Mouse (Mus musculus) hindbrain, embryonic 11.5 days (tissue): ENCODE measurements around the gene Plcd4. TPM values are rescaled to one million over a fixed set of nuclear protein-coding genes. Genes with fewer than 3 reads are reported as not detected.
"Not testable (repeated sequence)": the region's sequence is repeated elsewhere in the genome, so short reads cannot be mapped to it uniquely, and the experiment has no call there.

Source experiments
- ATAC-seq: fragments of 200-750 bp; cut with Nextera tagmentation; 2 replicates; pipeline ENCODE4 v1.8.0; 2017; ENCODE audit warnings: mild to moderate bottlenecking, moderate TSS enrichment, moderate library complexity; ENCODE audit not compliant: low FRiP score
- DNase-seq: peaks from one replicate; pipeline ENCODE4 v3.0.0-alpha.2; 2015; ENCODE audit warnings: low spot score
- H3K27ac ChIP-seq: fragments of 300-500 bp; sonication (generic); 2 replicates; pipeline ENCODE4 v1.5.1; 2014; ENCODE audit warnings: mild to moderate bottlenecking, low read depth, low read length
- H3K27me3 ChIP-seq: fragments of 300-500 bp; sonication (generic); 2 replicates; pipeline ENCODE4 v1.6.1; 2014; ENCODE audit warnings: mild to moderate bottlenecking, low read length, moderate library complexity, mixed read lengths; ENCODE audit not compliant: control insufficient read depth, insufficient read depth
- H3K36me3 ChIP-seq: fragments of 300-500 bp; sonication (generic); 2 replicates; pipeline ENCODE4 v1.6.1; 2014; ENCODE audit warnings: mild to moderate bottlenecking, low read length, moderate library complexity, mixed read lengths; ENCODE audit not compliant: control insufficient read depth, insufficient read depth
- H3K4me1 ChIP-seq: fragments of 300-500 bp; sonication (generic); replicated peaks from 2 replicates; pipeline ENCODE4 v1.6.1; 2014; ENCODE audit warnings: low read length, mixed read lengths; ENCODE audit not compliant: control insufficient read depth, insufficient read depth
- H3K4me2 ChIP-seq: fragments of 300-500 bp; sonication (generic); replicated peaks from 2 replicates; pipeline ENCODE4 v1.6.1; 2014; ENCODE audit warnings: mild to moderate bottlenecking, low read depth, low read length
- H3K4me3 ChIP-seq: fragments of 300-500 bp; sonication (generic); 2 replicates; pipeline ENCODE4 v1.5.1; 2014; ENCODE audit warnings: low read depth, low read length
- H3K9ac ChIP-seq: fragments of 300-500 bp; sonication (generic); 2 replicates; pipeline ENCODE4 v1.6.1; 2014; ENCODE audit warnings: low read depth, low read length
- H3K9me3 ChIP-seq: fragments of 300-500 bp; sonication (generic); 2 replicates; pipeline ENCODE4 v1.6.1; 2016; ENCODE audit warnings: low read length; ENCODE audit not compliant: control insufficient read depth
- WGBS: fragments of 180-500 bp; shearing (Covaris S2); extraction: QIAGEN DNeasy Blood & Tissue Kit; methylation state at CpG from one replicate; pipeline ENCODE4 v1.1.7; 2014; 5-methylcytosine and 5-hydroxymethylcytosine counted together
- polyA plus RNA-seq: library from polyadenylated mRNA; unstranded; fragments of >200 nt; fragmentation: Nextera tagmentation; extraction: Ambion mirVana; gene quantifications from 2 replicates; pipeline ENCODE4 v1.2.1, GENCODE M21; 2014

Plcd4 gene
- 0.49 and 1.0 TPM in 2 replicates for polyA plus RNA-seq

DNA sequence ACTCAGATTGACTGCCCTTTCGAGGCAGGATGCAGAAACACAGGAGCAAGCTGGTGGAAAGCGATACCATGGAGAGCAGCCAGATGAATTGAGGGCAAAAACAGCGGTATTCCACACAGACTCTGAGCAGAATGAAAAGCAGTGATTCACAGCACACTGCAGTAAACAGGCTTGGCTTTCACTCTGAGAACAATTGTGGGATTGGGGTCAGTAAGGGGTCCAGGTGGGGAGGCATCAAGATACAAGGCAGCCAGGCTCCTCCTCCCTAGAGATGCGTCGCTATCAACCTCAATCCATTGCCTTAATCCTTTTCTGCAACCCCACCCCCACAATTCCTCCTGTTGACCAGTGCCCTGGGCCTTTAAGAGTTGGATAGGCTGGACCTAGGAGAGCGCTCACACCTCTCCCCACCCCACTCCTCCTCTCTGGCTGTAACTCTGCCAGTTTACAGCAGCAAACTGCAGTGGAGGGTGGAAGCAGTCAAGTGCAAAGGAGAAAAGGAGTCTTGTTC, at the start of gene Plcd4:
TSS of gene Plcd4 (plus strand) at position 438 of the 511 bp plus-strand sequence.
- Histone ChIP-seq H3K4me2 (no peak within 1 kb of the TSS), H3K4me1 (peaks cover 2% of the 10 kb centered on the region; the same call in 1 of the 2 replicates), H3K27ac (no peak within 1 kb of the TSS), H3K27me3 (no peaks in the 10 kb centered on the region), H3K4me3 (no peak within 1 kb of the TSS), H3K36me3 (no peaks in the 10 kb centered on the region), H3K9ac (no peak within 1 kb of the TSS), H3K9me3 (no peaks in the 10 kb centered on the region)
- 10% methylated on average over 6 of the region's 6 CpGs for WGBS
- DNase-seq (peak; percentile 27), ATAC-seq (no peak)

- H3K4me1 ChIP-seq, result no peaks in the 10 kb centered on the region
- DNase-seq (no peak), ATAC-seq (no peak)
- 90% methylated on average over 1 of the region's 1 CpGs for WGBS
- H3K9me3 ChIP-seq, result no peaks in the 10 kb centered on the region
- no peak overlapping the region for H3K9ac ChIP-seq
- H3K27me3 ChIP-seq, result no peaks in the 10 kb centered on the region
- no peaks in the 10 kb centered on the region for H3K36me3 ChIP-seq
- H3K4me2 ChIP-seq, result no peak overlapping the region
- H3K4me3 ChIP-seq, result no peak overlapping the region
- H3K27ac ChIP-seq, result no peak overlapping the region
These were observed 41.6 kb upstream of the Plcd4 start for GRCm38 (mm10) chr1:74501106-74501505.

GRCm38 (mm10) chr1:74505393-74505720, 37.3 kb upstream of the Plcd4 start:
- no peaks in the 10 kb centered on the region for H3K27me3 ChIP-seq
- H3K9ac ChIP-seq, result peak overlapping the region; percentile 52
- DNase-seq (no peak), ATAC-seq (no peak)
- H3K4me1 ChIP-seq, result 0 out of 2 replicates have a peak, but pooled peaks cover 3% of the 10 kb centered on the region
- WGBS, result 1% methylated on average over 21 of the region's 22 CpGs
- H3K4me3 ChIP-seq, result peak overlapping the region; percentile 93
- H3K36me3 ChIP-seq, result no peaks in the 10 kb centered on the region
- no peaks in the 10 kb centered on the region for H3K9me3 ChIP-seq
- peak overlapping the region; percentile 52 for H3K4me2 ChIP-seq
- no peak overlapping the region for H3K27ac ChIP-seq

GRCm38 (mm10) chr1:74505721-74506464, 36.8 kb upstream of the Plcd4 start, which contains the start of gene Cnot9:
Gene Cnot9 (plus strand): TSS chr1:74506058.
- H3K4me3 ChIP-seq, result peak within 1 kb of the TSS; percentile 93
- H3K9ac ChIP-seq, result peak within 1 kb of the TSS; percentile 89
- under 1% methylated on average over 62 of the region's 64 CpGs for WGBS
- H3K27ac ChIP-seq, result peak within 1 kb of the TSS; percentile 94
- ATAC-seq (peak; percentile 98), DNase-seq (peak; percentile 100)
- H3K36me3 ChIP-seq, result no peaks in the 10 kb centered on the region
- H3K4me2 ChIP-seq, result peak within 1 kb of the TSS; percentile 52
- H3K4me1 ChIP-seq, result 0 out of 2 replicates have a peak, but pooled peaks cover 3% of the 10 kb centered on the region
- H3K9me3 ChIP-seq, result no peaks in the 10 kb centered on the region
- no peaks in the 10 kb centered on the region for H3K27me3 ChIP-seq

DNA sequence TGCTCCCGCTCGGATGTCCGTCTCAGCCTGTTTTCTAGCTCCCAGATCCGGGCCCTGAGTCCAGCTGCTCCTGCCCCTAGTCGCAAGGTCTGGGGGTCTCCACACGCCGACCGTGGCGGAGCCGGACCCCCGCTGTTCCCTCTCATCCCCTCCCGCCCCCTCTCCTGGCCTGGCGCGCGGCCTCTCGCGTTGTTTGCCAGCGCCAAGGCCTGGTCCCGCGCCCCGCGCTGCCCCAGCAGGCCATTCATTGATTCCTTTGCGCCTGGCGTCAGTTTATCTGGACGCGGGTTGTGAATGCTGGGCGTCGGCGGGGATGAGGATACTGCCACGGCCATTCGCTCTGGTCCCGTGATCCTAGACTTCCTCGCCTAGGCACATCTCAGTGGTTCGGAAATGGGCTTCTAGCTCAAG, 36.2 kb upstream of the Plcd4 start:
- Histone ChIP-seq H3K27ac (peak overlapping the region; percentile 94), H3K9ac (peak overlapping the region; percentile 89), H3K4me2 (peak overlapping the region; percentile 51), H3K4me3 (peak overlapping the region; percentile 93), H3K9me3 (no peaks in the 10 kb centered on the region), H3K4me1 (0 out of 2 replicates have a peak, but pooled peaks cover 3% of the 10 kb centered on the region), H3K27me3 (no peaks in the 10 kb centered on the region), H3K36me3 (no peaks in the 10 kb centered on the region)
- ATAC-seq (peak; percentile 64), DNase-seq (peak; percentile 87)
- under 1% methylated on average over 30 of the region's 34 CpGs for WGBS

- Histone ChIP-seq H3K4me3 (no peak overlapping the region; the same call in 1 of the 2 replicates), H3K9ac (no peak overlapping the region), H3K4me2 (no peak overlapping the region; the same call in 1 of the 2 replicates), H3K36me3 (no peaks in the 10 kb centered on the region), H3K27me3 (no peaks in the 10 kb centered on the region), H3K9me3 (no peaks in the 10 kb centered on the region), H3K4me1 (0 out of 2 replicates have a peak, but pooled peaks cover 3% of the 10 kb centered on the region), H3K27ac (no peak overlapping the region)
- 95% methylated on average over 2 of the region's 2 CpGs for WGBS
- ATAC-seq (no peak), DNase-seq (no peak)
These were observed 34.9 kb upstream of the Plcd4 start for GRCm38 (mm10) chr1:74507780-74508179.

- Histone ChIP-seq H3K36me3 (no peaks in the 10 kb centered on the region), H3K4me3 (no peak overlapping the region), H3K4me1 (0 out of 2 replicates have a peak, but pooled peaks cover 3% of the 10 kb centered on the region), H3K9me3 (no peaks in the 10 kb centered on the region), H3K4me2 (no peak overlapping the region), H3K27me3 (no peaks in the 10 kb centered on the region), H3K9ac (no peak overlapping the region), H3K27ac (no peak overlapping the region)
- no peak for DNase-seq
- no peak for ATAC-seq
- WGBS, result 94% methylated on average over 5 of the region's 5 CpGs
These were observed 31.4 kb upstream of the Plcd4 start for GRCm38 (mm10) chr1:74511306-74511705.

GRCm38 (mm10) chr1:74512999-74513398, 29.7 kb upstream of the Plcd4 start:
- not testable (repeated sequence) for H3K4me3 ChIP-seq, ATAC-seq, H3K36me3 ChIP-seq, H3K4me2 ChIP-seq, H3K9ac ChIP-seq, H3K4me1 ChIP-seq, DNase-seq, H3K9me3 ChIP-seq, H3K27ac ChIP-seq, H3K27me3 ChIP-seq
- WGBS, result 94% methylated on average over 1 of the region's 1 CpGs

- Histone ChIP-seq H3K4me2 (no peak overlapping the region), H3K27ac (no peak overlapping the region), H3K4me1 (no peaks in the 10 kb centered on the region), H3K9me3 (no peaks in the 10 kb centered on the region), H3K36me3 (peaks cover 4% of the 10 kb centered on the region), H3K4me3 (no peak overlapping the region), H3K9ac (no peak overlapping the region), H3K27me3 (no peaks in the 10 kb centered on the region)
- ATAC-seq, result no peak
- DNase-seq, result no peak
These were observed 22.8 kb upstream of the Plcd4 start for GRCm38 (mm10) chr1:74519875-74520274.
